Mouse (Mus musculus): ENCODE measurements around the gene Col11a1.

- TF ChIP-seq CTCF (conservative IDR thresholded peaks at IDR 0.05 in 1 of 2, IDR thresholded peaks at IDR 0.05 in 1 of 2; ENCODE audit: low read depth in 2 of 2, low read length in 2 of 2) = no peak
- no peak for TF ChIP-seq KAT2A (IDR thresholded peaks at IDR 0.05; ENCODE audit: insufficient replicate concordance, low read length)
- TF ChIP-seq POLR2AphosphoS2 (IDR thresholded peaks at IDR 0.05; ENCODE audit: low read depth, low read length) = no peak
- no peak for TF ChIP-seq MXI1 (IDR thresholded peaks at IDR 0.05; ENCODE audit: low read depth, low read length)
- no peak for TF ChIP-seq MAFK (IDR thresholded peaks at IDR 0.05; ENCODE audit: insufficient replicate concordance, low read length)
- TF ChIP-seq CHD1 (IDR thresholded peaks at IDR 0.05; ENCODE audit: low read depth, low read length) = no peak
- no peak for TF ChIP-seq ZKSCAN1 (IDR thresholded peaks at IDR 0.05; ENCODE audit: borderline replicate concordance, low read depth, low read length)
- no peak for TF ChIP-seq EP300 (IDR thresholded peaks at IDR 0.05; ENCODE audit: low read length)
These were observed 199.2 kb downstream of the Col11a1 start for GRCm38 (mm10) chr3:114229501-114229900.

Data from CH12.LX (cell line).